Mouse (Mus musculus): ENCODE data around the gene Mcts1.

The Mcts1 gene

GRCm38 (mm10) chrX:38600177-38600994 is at the start of gene Mcts1:
Gene Mcts1 (plus strand): TSS chrX:38600578.
- peak; percentile 82 for DNase-seq (ENCODE audit: low spot score)

GRCm38 (mm10) chrX:38553255-38553654 is 47.1 kb upstream of the Mcts1 start:
- DNase-seq (ENCODE audit: low spot score) = no peak

GRCm38 (mm10) chrX:38563941-38564541 is 36.3 kb upstream of the Mcts1 start:
- peak; percentile 35 for DNase-seq (ENCODE audit: low spot score)

DNA sequence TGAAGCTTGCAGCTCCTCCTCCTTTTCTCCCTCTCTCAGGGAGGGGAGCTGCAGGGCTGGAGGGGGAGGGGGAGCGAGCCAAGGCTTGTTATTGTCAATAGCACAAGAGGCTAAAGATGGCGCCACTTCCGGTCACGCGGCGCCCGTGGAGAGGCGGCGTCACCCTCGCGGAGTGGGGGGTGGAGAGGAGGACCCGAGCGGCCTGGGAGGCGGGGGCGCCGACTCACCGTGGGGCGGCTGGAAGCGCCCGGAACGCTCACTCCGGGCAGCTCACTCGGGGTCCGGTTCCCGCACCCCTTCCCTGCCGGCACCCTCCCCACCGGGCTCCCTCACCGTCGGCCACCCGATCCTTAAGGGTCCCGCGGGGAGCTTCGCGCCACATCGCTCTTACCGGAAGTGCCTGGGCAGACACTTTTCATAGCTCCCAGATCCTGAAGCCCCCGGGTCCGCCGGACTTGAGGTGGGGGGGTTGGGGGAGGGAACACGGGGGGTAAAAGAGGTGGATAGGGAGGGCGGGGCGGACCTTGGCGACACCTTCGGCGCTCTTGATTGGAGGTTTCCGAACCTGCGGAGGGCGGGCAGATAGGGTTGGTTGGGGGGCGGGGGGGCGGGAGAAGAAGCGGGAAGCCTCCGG is 35.7 kb upstream of the Mcts1 start:
- peak; percentile 93 for DNase-seq (ENCODE audit: low spot score)

DNA sequence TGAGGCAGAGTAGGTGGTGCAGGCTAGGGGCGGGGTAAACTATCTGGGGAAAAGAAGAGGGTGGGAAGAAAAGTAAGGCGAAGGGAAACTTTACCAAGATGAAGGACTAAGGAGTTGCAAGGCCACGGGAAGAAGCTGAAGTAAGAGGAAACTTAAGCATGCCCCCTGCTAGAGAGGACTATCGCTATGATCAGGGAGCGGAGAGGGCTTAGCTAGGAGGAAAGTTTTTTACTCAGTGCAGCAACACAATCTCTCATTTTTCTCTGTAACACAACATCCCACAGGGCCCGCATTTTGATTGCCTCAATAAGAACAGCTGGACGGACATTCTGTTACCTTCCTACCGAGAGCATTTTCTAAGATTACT is 35.2 kb upstream of the Mcts1 start:
- DNase-seq (ENCODE audit: low spot score) = no peak

GRCm38 (mm10) chrX:38566521-38567205 is 33.7 kb upstream of the Mcts1 start:
- no peak for DNase-seq (ENCODE audit: low spot score)

DNA sequence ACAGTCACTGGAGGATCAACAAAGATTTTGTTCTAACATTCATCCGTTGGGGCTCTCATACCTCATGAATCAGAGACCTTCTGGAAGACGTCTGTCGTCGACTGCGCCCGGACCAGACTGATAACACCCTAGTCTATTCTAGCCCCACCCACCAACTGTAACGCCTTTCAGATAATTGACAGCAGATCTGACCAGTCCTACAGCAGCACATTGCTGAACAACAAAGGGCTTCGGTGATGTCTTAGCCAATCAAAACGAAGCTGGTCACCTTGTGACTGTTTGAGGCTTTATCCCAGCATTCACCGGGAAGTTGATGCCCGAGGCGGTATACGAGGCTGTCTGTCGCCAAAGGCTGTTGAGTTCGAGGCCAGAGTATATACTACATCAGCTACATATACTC is 24.3 kb upstream of the Mcts1 start, which contains the start of gene Cul4b:
Gene Cul4b, minus strand, starts transcription at position 119 of the 400 bp plus-strand sequence.
- DNase-seq (ENCODE audit: low spot score) = no peak

- no peak for DNase-seq (ENCODE audit: low spot score)
Observed at GRCm38 (mm10) chrX:38581140-38581539, 19.2 kb upstream of the Mcts1 start.

DNA sequence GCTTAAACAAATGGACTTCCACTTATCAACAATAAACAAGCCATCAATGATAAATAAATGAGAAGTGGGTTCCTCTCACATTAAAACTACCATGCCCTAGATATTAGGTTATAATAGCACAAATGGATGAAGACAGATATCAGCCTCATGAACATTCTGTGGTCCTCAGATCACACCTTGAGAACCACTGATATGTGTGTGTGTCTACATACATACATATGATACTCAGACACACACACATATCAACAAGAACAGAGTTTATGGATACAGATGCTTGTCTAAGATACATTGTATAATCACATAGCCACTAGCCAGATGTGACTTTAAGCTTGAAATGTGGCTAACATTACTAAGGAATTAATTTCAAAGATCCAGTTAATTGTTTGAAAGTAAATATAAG is 17.1 kb upstream of the Mcts1 start:
- DNase-seq (ENCODE audit: low spot score) = no peak

DNA sequence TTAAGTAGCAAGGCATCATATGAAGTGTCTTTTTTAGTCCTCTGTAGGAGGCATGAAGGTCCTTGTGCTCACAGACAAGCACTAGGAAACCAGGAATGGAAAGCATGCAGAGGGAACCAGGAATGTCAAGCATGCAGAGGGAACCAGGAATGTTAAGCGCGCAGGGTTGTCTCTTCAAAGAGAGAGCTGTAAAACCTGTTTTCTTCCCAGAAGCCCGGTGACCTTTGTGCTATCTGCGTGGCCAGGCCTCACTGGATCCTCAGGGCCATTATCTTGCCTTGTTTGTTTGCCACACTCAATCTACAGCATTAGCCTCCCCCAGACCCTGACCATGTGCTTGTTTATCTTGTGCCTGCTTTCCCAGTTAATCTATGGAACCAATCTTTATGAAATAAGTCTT is 10.6 kb upstream of the Mcts1 start:
- no peak for DNase-seq (ENCODE audit: low spot score)

DNA sequence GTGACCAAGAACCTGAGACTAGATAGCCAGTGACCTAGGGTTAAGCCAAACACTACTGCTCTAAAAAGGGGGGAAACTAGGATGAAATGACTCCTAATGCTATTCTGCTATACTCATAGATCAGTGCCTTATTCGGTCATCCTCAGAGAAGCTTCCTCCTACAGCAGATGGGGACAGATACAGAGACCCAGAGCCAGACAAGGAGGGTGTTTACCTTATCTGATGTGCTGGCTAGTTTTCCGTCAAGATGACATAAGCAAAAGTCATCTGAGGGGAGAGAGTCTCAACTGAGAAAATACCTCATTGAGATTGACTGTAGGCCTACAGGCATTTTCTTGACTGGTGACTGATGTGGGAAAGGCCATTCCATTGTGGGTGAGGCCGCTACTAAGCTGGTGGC is 8.6 kb upstream of the Mcts1 start:
- DNase-seq (ENCODE audit: low spot score) = no peak

- no peak for DNase-seq (ENCODE audit: low spot score)
Observed at GRCm38 (mm10) chrX:38593180-38593889, 7.0 kb upstream of the Mcts1 start.

DNA sequence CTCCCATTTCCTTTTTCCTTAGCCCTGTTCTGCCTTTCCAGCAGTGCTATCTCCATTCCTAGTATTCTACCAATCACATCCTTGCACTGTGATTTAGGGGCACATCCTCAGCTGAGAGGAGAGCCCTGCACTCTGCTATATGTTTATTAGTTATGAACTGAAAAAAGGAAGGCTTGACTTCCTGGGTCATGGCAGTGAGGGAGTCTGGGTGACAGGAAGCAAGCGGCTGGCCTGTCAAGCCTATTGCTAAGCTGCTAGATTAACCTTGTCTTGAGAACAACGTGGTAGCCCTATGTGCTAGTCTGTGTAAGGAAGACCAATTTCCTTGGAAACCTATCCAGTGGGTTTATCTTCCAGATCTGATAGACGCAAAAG is 604 bp downstream of the Mcts1 start:
- DNase-seq (ENCODE audit: low spot score) = peak; percentile 46

DNA sequence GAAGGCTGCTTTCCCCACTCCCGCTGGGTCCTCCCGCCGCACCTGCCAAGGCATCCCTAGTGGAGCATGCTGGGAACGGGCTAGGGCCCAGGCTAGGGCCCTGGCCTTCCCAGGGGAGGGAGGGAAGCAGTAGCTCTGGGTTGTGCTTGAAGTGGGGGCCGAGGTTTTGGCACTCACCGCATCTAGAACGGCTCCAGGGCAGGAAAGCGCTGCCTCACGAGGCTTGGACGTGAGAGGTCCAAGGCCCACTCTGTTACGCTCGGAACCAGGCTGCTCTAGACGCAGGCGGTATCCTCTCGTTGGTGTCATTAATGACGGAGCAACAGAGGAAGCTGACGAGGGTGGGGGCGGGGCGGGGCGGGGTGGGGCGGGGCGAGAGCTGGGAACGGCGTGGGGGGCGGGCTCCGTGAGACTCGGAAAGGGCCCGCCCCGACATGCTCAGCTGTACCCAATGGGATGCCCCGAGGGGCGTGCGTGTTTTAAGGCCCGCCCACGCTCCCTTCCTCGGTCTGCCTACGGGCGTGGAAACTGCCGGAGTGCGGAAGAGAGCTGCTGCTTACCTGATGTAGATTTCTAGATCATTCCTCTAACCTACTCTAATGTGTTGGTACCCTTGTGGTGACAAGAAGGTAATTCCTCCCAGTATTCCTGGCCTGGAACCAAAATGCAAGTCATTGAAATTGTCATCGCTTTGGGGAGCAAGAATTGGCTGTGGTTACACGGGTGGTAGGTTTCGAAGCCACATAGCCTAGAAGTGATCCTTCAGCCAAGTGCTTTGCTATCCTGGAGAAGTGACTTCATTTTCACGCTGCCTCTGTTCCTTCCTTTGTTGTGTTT is 34.6 kb downstream of the Mcts1 start, which contains the start of gene C1galt1c1:
Gene C1galt1c1, minus strand, starts transcription at position 287 of the 837 bp plus-strand sequence.
- DNase-seq (ENCODE audit: low spot score) = peak; percentile 90

- no peak for DNase-seq (ENCODE audit: low spot score)
Observed at GRCm38 (mm10) chrX:38635638-38635931, 35.2 kb downstream of the Mcts1 start.

- no peak for DNase-seq (ENCODE audit: low spot score)
Observed at GRCm38 (mm10) chrX:38641435-38641834, 41.1 kb downstream of the Mcts1 start.

- no peak for DNase-seq (ENCODE audit: low spot score)
Observed at GRCm38 (mm10) chrX:38642183-38642582, 41.8 kb downstream of the Mcts1 start.

- no peak for DNase-seq (ENCODE audit: low spot score)
Observed at GRCm38 (mm10) chrX:38650404-38651039, 50.1 kb downstream of the Mcts1 start.

DNA sequence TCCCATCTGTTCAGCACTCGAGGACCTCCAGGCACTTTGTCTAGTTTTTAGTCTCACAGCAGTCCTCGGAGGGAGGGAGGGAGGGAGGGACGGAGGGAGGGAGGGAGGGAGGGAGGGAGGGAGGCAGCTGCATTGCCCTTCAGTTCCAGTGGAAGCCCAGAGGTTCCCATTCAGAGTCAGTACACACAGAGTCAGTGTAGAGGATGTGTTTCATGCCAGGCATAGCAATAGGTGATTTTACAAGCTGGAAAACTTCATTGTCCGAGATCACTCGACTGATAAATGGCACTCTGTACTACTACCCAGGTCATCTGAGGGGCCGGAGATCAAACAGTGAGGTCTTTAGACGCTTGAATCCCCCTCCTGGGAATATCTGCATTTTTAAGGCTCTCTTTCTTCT is 50.8 kb downstream of the Mcts1 start:
- DNase-seq (ENCODE audit: low spot score) = no peak

DNA sequence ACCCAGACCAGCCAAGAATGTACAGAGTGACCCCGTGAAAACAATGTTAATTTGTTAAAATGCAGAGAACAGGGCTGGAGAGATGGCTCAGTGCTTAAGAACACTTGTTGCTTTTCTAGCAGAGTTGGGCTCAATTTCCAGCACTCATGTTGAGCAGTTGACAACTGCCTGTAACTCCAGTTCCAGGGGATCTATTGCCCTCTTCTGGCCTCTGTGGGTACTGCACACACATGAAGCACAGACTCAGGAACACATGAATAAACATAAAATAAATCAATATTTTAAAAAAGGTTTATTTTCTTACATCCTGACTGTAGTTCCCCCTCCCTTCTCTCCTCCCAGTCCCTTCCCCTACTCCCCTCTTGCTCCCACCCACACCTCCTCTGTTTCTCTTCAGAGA is 52.8 kb downstream of the Mcts1 start:
- DNase-seq (ENCODE audit: low spot score) = no peak

- peak; percentile 1 for DNase-seq (ENCODE audit: low spot score)
Observed at GRCm38 (mm10) chrX:38654681-38655080, 54.3 kb downstream of the Mcts1 start.
